Mouse (Mus musculus): ENCODE results near the gene Tnrc6b. TPM values are rescaled to one million over a fixed set of nuclear protein-coding genes. Genes with fewer than 3 reads are reported as not detected.

The Tnrc6b gene
- polyA plus RNA-seq, 2 experiments, result 8.1 to 8.8 TPM

DNA sequence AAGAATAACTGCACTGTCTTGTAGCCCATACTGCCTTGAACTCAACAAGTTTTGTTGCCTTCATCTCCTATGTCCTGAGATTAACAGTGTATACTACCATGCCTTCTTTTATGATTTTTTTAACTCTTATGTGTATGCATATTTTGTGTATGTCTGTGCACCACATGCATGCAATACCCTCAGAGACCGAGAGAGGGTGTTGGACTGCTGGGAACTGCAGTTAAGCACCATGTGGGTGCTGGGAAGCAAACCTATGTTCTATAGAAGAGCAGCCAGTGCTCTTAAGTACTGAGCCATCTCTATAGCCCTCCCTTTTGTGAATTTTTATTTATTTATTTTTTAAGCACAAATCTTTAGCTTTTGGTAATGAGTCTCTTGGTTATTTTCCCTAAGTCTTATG, 202.7 kb downstream of the Tnrc6b start:
- 79% methylated on average over 1 of the region's 1 CpGs for WGBS (ENCODE audit: insufficient replicate concordance)
- DNase-seq (ENCODE audit: low read depth in 3 of 3, low spot score in 3 of 3), result no peak
- ATAC-seq (ENCODE audit: insufficient read depth), result no peak
- Histone ChIP-seq H3K4me2 (ENCODE audit: low read depth) (no peak overlapping the region), H3K9me3 (ENCODE audit: control insufficient read depth, low read length) (no peaks in the 10 kb centered on the region), H3K4me1 (replicated peaks; ENCODE audit: control insufficient read depth in 2 of 2, insufficient read depth in 2 of 2, low read length in 1 of 2) (peaks cover 25 to 26% of the 10 kb centered on the region in 2 experiments), H3K36me3 (replicated peaks; ENCODE audit: control insufficient read depth, insufficient read depth, low read depth) (peaks cover 69% of the 10 kb centered on the region), H3K9ac (replicated peaks) (no peak overlapping the region), H3K4me3 (ENCODE audit: insufficient read depth in 1 of 2, low read depth in 2 of 2, low read length in 2 of 2) (no peak overlapping the region), H3K27ac (no peak overlapping the region), H3K27me3 (ENCODE audit: control insufficient read depth, insufficient read depth, low read length) (no peaks in the 10 kb centered on the region)
- TF ChIP-seq CTCF (IDR thresholded peaks at IDR 0.05; ENCODE audit: low read depth), result 0 out of 2 replicates have a peak, but pooled peaks have one; percentile 19
- TF ChIP-seq EP300 (IDR thresholded peaks at IDR 0.05; ENCODE audit: low read depth), result no peak

DNA sequence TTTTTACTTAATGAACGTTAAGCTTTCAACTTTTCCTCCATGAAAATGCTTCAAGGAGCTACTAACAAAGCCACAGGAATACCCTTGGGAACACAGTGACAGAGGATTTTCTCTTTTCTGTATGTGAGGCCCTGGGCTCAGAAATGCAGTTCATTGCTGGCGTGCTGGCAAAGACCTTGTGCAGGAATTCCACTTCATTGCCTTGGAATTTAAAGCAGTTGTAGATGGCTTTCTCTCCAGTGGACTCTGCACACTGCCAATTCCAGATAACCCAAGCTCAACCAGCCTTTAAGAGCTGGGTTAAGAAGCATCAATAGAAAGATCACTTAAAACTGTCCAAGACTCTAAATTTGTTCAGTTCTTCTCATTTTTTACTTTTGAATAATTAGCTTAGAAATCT, 204.7 kb downstream of the Tnrc6b start:
- no peak for DNase-seq (ENCODE audit: low read depth in 3 of 3, low spot score in 3 of 3)
- no peak overlapping the region for H3K4me2 ChIP-seq (ENCODE audit: low read depth)
- no peak overlapping the region for H3K4me3 ChIP-seq (ENCODE audit: insufficient read depth in 1 of 2, low read depth in 2 of 2, low read length in 2 of 2)
- H3K27ac ChIP-seq, result no peak overlapping the region
- ATAC-seq (ENCODE audit: insufficient read depth), result no peak
- H3K27me3 ChIP-seq (ENCODE audit: control insufficient read depth, insufficient read depth, low read length), result no peaks in the 10 kb centered on the region
- peaks cover 85% of the 10 kb centered on the region for H3K36me3 ChIP-seq (replicated peaks; ENCODE audit: control insufficient read depth, insufficient read depth, low read depth)
- TF ChIP-seq EP300 (IDR thresholded peaks at IDR 0.05; ENCODE audit: low read depth), result no peak
- no peak for TF ChIP-seq CTCF (IDR thresholded peaks at IDR 0.05; ENCODE audit: low read depth)
- H3K9me3 ChIP-seq (ENCODE audit: control insufficient read depth, low read length), result no peaks in the 10 kb centered on the region
- peaks cover 15 to 16% of the 10 kb centered on the region in 2 experiments for H3K4me1 ChIP-seq (replicated peaks; ENCODE audit: control insufficient read depth in 2 of 2, insufficient read depth in 2 of 2, low read length in 1 of 2)
- H3K9ac ChIP-seq (replicated peaks), result no peak overlapping the region
- 76% methylated on average over 2 of the region's 2 CpGs for WGBS (ENCODE audit: insufficient replicate concordance)

- no peak overlapping the region for H3K4me2 ChIP-seq (ENCODE audit: low read depth)
- H3K27me3 ChIP-seq (ENCODE audit: control insufficient read depth, insufficient read depth, low read length), result no peaks in the 10 kb centered on the region
- H3K27ac ChIP-seq, result no peak overlapping the region
- H3K4me1 ChIP-seq (replicated peaks; ENCODE audit: control insufficient read depth in 2 of 2, insufficient read depth in 2 of 2, low read length in 1 of 2), result peaks cover 8 to 9% of the 10 kb centered on the region in 2 experiments
- ATAC-seq (ENCODE audit: insufficient read depth) (no peak), DNase-seq (ENCODE audit: low read depth in 3 of 3, low spot score in 3 of 3) (no peak)
- H3K9me3 ChIP-seq (ENCODE audit: control insufficient read depth, low read length), result no peaks in the 10 kb centered on the region
- H3K36me3 ChIP-seq (replicated peaks; ENCODE audit: control insufficient read depth, insufficient read depth, low read depth), result peaks cover 83% of the 10 kb centered on the region
- H3K4me3 ChIP-seq (ENCODE audit: insufficient read depth in 1 of 2, low read depth in 2 of 2, low read length in 2 of 2), result no peak overlapping the region
- WGBS (ENCODE audit: insufficient replicate concordance), result 90% methylated on average over 7 of the region's 7 CpGs
- no peak overlapping the region for H3K9ac ChIP-seq (replicated peaks)
- no peak for TF ChIP-seq CTCF (IDR thresholded peaks at IDR 0.05; ENCODE audit: low read depth)
- TF ChIP-seq EP300 (IDR thresholded peaks at IDR 0.05; ENCODE audit: low read depth), result no peak
Observed at GRCm38 (mm10) chr15:80916621-80917020, 205.5 kb downstream of the Tnrc6b start.

DNA sequence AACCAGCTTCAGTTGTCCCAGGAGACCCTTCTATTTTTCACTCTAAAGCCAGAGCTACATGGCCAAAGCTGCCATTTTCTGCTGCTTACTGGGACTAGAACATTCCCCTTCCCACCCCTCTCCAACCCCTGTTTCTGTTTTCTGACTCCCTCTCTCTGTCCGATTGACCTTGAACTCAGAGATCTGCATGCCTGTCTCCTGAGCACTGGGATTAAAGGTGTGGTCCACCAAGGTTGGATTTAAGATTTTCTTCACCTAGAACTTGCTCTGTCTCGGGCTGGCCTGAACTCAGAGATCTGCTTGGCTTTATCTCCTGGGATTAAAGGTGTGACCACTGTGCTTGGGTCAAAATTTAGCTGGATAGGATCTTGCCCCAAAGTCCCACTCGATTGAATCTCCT, 209.2 kb downstream of the Tnrc6b start:
- H3K27ac ChIP-seq, result no peak overlapping the region
- TF ChIP-seq CTCF (IDR thresholded peaks at IDR 0.05; ENCODE audit: low read depth), result no peak
- TF ChIP-seq EP300 (IDR thresholded peaks at IDR 0.05; ENCODE audit: low read depth), result no peak
- peaks cover 82% of the 10 kb centered on the region for H3K36me3 ChIP-seq (replicated peaks; ENCODE audit: control insufficient read depth, insufficient read depth, low read depth)
- DNase-seq (ENCODE audit: low read depth in 3 of 3, low spot score in 3 of 3) (no peak), ATAC-seq (ENCODE audit: insufficient read depth) (no peak)
- no peak overlapping the region for H3K4me3 ChIP-seq (ENCODE audit: insufficient read depth in 1 of 2, low read depth in 2 of 2, low read length in 2 of 2)
- WGBS (ENCODE audit: insufficient replicate concordance), result 90% methylated on average over 3 of the region's 3 CpGs
- no peaks in the 10 kb centered on the region for H3K9me3 ChIP-seq (ENCODE audit: control insufficient read depth, low read length)
- H3K9ac ChIP-seq (replicated peaks), result no peak overlapping the region
- no peaks in the 10 kb centered on the region for H3K27me3 ChIP-seq (ENCODE audit: control insufficient read depth, insufficient read depth, low read length)
- H3K4me1 ChIP-seq (replicated peaks; ENCODE audit: control insufficient read depth in 2 of 2, insufficient read depth in 2 of 2, low read length in 1 of 2), result no peaks in the 10 kb centered on the region
- no peak overlapping the region for H3K4me2 ChIP-seq (ENCODE audit: low read depth)

GRCm38 (mm10) chr15:80921781-80922180, 210.7 kb downstream of the Tnrc6b start:
- TF ChIP-seq CTCF (IDR thresholded peaks at IDR 0.05; ENCODE audit: low read depth), result no peak
- no peak for TF ChIP-seq EP300 (IDR thresholded peaks at IDR 0.05; ENCODE audit: low read depth)
- Histone ChIP-seq H3K4me3 (ENCODE audit: insufficient read depth in 1 of 2, low read depth in 2 of 2, low read length in 2 of 2) (no peak overlapping the region), H3K27me3 (ENCODE audit: control insufficient read depth, insufficient read depth, low read length) (no peaks in the 10 kb centered on the region), H3K4me2 (ENCODE audit: low read depth) (no peak overlapping the region), H3K4me1 (replicated peaks; ENCODE audit: control insufficient read depth in 2 of 2, insufficient read depth in 2 of 2, low read length in 1 of 2) (no peaks in the 10 kb centered on the region), H3K27ac (no peak overlapping the region), H3K36me3 (replicated peaks; ENCODE audit: control insufficient read depth, insufficient read depth, low read depth) (peaks cover 79% of the 10 kb centered on the region), H3K9me3 (ENCODE audit: control insufficient read depth, low read length) (no peaks in the 10 kb centered on the region), H3K9ac (replicated peaks) (no peak overlapping the region)
- DNase-seq (ENCODE audit: low read depth in 3 of 3, low spot score in 3 of 3), result no peak
- no peak for ATAC-seq (ENCODE audit: insufficient read depth)
- 64% methylated on average over 4 of the region's 4 CpGs for WGBS (ENCODE audit: insufficient replicate concordance)
